Mouse (Mus musculus) kidney, adult 8-10 months (tissue): Measurements from ENCODE around the gene Zfpl1.
A peak's percentile ranks its signal among the peaks of the same experiment; 100 is the strongest.

Source experiments
- DNase-seq, 2 experiments: peaks; one replicate each; pipeline ENCODE4 v3.0.0; 2022

Gene Zfpl1

GRCm38 (mm10) chr19:6097847-6098246, 13.1 kb upstream of the Zfpl1 start:
- no peak for DNase-seq

- DNase-seq: no peak
These were observed 9.4 kb upstream of the Zfpl1 start, which contains the start of gene AC131692.1 for GRCm38 (mm10) chr19:6094119-6094518. AC131692.1 (plus strand) TSS chr19:6094419.

GRCm38 (mm10) chr19:6088841-6089240, 4.1 kb upstream of the Zfpl1 start:
- no peak for DNase-seq

DNA sequence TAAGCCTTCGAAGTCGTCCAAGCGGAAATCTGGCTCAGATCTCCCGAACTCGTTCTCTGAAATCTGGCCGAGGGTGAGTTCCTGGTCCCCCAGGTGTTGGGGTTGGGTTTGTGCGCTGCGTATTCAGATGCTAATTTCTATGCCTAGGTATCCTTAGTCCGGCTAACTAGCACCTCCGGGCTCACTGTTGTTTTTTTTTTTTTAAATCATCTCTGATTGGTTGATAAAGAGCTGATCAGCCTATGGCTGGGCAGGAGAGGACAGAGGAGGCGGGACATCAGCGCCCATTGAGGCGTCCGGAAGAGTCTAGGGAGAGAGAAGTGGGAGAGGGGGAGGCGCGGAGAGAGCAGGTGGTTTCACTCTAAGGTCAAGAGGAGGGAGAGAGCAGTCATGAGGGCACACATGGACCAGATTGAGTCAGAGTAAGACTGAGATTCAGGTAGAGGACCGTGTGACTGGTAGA, 692 bp upstream of the Zfpl1 start:
- peak in 1 of 2 experiments; percentile 53 for DNase-seq

DNA sequence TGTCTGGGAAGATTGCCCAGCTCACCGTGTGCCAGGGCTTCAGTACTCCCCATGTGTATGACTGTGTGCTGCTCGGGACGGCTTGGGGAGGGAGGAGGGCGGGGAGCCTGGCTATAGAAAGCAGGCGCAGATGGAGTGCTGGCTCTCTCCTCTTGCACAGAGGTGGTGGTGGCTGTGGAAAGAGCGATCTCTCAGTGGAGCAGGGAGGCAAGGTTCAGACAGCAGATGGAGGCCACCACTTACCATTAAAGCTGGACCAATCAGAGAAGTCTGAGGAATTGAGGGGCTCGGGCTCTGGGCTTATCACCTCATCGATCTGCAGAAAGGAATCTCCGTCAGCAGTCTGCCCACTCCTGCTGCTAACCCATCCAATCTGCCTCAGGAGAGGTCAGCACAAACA, 2.6 kb downstream of the Zfpl1 start, which contains the start of gene Gm28374:
TSS of gene Gm28374 (minus strand) at position 101 of the 400 bp plus-strand sequence.
- no peak for DNase-seq

DNA sequence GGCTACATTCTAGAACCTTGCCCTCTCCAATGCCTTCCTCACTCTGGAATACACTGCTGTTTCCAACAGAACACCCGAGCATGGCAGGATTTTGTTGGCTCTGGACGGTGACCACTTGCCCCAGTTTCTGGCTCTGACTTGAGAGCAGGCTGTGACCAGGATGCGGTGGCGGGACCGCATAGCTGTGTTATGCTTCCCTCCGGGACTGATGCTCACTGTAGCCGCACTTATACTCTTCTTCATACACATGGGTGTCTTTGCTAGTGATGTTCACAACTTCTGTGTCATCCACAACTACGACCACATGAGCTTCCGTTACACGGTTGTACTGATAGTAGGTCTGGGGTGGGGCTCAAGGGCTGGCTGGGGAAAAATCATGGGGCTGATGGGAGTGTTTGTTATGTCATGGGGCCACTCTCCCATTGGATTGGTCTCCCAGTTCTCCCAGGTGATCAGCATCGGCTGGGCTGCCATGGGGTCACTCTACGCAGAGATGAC, 4.7 kb downstream of the Zfpl1 start, which contains the start of gene Tmem262:
TSS of gene Tmem262 (plus strand) at position 51 of the 498 bp plus-strand sequence.
- no peak for DNase-seq

GRCm38 (mm10) chr19:6076564-6077393, 8.0 kb downstream of the Zfpl1 start, which contains the start of gene Vps51:
Vps51 (minus strand) TSS chr19:6077231.
- DNase-seq: peak; percentile 88 to 93

GRCm38 (mm10) chr19:6073889-6074288, 10.9 kb downstream of the Zfpl1 start:
- no peak for DNase-seq

DNA sequence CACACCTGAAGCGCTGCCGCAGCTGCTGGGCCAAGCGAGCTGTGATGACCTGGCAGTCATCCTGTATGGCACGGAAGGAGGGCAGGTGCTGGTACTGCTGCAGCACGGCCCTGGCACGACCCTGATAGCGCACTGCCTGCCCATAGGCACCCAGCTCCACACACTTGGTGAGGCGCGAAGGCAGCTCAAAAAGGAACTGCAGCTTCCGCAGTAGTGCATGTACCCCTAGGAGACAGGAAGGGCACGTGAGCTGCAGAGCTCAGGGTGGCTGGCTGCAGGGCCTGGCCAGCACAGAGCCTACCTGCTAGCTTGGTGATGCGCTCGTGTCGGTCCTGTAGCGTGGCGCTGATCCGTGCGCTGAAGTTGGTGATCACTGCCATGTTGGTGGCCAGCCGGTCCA, 13.5 kb downstream of the Zfpl1 start:
- DNase-seq: no peak

- no peak for DNase-seq
These were observed 14.0 kb downstream of the Zfpl1 start for GRCm38 (mm10) chr19:6070571-6071250.

- DNase-seq: no peak
These were observed 14.9 kb downstream of the Zfpl1 start for GRCm38 (mm10) chr19:6069851-6070250.

DNA sequence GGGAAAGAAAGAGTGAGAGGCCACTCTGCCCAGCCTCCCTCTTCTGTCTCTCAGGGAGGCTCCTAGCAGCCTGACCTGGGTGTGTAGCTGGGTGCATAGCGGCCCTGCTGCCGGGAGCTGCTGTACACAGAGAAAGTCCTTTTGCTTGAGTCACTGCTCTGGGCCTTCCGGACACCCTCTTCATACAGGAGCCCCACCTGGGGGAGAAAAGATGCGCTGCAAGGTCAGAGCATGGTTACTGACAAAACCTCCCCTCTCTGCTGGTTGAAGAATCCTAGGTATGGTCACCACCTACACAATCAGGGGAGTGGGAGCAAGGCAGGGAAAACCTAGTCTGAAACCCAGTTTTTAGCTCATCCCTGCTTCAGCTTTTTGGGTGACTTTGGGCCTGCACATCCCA, 15.8 kb downstream of the Zfpl1 start:
- DNase-seq: no peak

DNA sequence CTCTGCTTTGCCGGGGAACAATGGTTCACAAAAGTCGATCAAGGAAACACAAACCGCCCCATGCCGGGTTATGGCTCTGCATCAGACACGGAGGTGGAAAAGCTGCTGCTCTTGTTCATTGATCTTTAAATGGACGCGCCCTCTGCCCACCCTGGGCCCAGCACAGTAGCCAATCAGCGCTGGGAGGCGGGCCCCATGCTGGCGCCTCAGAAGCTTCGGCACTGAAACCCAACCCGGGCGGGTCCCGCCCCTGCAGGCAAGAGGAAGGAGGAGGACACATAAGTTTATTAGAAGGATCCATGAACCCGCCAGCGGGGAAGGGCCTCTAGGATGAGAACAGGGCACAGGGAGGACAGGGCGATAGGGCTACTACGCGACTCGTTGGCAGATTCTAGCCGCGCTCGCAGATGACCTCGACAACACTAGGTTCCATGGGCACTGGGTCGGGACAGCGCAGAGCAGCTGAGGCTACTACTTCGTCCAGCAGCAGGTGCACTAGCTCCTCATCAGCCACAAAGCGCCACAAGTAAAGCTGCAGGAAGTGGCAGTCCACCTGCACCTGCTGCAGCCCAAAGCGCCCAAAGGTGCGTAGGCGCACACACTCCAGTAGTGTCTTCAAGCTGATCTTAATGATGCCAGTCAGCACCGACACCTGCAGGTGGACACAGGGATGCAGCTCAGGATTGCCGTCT, 16.9 kb downstream of the Zfpl1 start, which contains the start of gene Tm7sf2:
TSS of gene Tm7sf2 (minus strand) at position 650 of the 692 bp plus-strand sequence.
- DNase-seq: peak; percentile 93 to 94

GRCm38 (mm10) chr19:6067011-6067723, 17.6 kb downstream of the Zfpl1 start:
- DNase-seq: peak; percentile 79 to 85

DNA sequence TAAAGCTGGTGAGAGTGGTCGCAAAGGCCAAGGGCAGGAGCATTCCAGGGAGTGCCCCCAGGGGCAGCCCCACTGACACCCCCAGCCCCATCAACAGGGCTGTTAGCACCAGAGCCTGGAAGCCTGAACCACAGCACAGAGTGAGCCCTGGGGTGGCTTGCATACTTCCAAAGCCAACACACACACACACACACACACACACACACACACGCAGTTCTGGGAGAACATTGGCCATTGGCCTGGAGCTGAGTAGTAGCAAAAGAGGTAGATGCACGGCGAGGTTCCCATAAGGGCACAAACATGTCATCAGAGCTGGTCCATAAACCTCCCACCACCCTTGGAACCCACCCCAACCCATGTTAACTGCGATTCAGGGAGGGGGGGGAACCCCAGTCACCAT, 18.2 kb downstream of the Zfpl1 start:
- no peak for DNase-seq

- no peak for DNase-seq
These were observed 21.7 kb downstream of the Zfpl1 start for GRCm38 (mm10) chr19:6063081-6063480.

DNA sequence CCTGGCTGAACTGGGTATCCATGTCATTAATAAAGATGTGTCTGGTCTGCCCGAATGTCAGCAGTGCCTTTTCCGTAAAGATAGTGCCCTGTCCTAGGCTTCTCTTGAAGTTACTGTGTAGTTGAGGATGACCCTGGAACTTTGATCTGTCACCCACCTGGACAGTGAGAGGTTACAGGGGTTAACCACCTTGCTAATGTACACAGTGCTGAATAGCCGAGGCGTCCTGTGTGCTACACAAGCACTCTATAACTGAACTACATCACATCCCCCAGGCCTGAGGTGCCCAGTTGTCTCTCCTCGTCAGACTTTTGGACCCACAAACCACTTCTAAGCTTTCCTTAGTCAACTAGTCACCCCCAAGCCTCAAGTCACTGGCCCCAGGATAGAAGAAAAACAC, 22.3 kb downstream of the Zfpl1 start:
- DNase-seq: no peak

DNA sequence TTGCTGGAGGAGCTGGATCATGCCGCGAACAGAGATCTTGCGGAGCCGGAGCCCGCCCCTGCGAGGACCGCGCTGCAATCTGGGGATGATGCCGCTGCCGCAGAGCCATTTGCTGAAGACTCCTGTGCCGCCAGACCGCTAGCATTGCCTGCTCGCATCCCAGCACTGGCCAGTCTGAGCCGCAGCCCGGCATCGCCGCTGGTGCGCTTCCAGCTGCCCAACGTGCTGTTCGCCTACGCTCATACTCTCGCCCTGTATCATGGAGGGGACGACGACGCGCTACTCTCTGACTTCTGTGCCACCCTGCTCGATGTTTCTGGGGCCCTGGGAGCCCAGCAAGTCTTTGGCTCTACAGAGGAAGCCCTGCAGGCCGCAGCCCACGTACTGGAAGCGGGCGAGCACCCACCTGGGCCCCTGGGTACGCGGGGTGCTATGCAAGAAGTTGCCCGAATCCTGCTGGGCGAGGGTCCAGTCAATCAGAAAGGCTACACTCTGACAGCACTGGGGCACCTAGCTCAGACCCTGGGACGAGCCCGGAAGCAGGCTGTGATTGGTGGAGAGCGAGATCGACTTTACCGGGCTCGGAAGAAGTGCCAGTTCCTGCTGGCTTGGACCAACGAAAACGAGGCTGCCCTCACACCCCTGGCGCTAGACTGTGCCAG, 23.0 kb downstream of the Zfpl1 start:
- DNase-seq: peak in 1 of 2 experiments; percentile 50

DNA sequence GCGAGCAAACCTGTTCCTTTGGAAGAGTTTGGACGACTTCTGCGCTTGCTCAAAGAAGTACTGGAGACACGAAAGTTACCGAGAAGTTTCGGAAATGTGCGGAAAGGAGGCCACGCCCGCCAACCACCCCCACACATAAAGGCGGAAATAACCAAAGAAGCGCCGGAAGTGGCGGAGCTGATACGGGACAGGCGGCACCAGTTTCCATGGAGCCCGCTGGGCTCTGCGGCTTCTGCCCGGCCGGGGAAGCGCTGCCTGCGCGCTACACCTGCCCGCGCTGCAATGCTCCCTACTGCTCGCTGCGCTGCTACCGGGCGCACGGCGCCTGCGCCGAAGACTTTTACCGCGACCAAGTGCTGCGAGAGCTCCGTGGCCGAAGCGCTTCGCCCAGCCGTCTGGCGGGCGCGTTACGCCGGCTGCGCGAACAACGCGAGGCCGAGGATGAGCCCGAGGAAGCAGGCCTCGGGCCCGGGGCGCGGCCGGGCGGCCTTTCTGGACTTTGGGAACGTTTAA, 23.7 kb downstream of the Zfpl1 start, which contains the start of gene Znhit2:
TSS of gene Znhit2 (plus strand) at position 172 of the 513 bp plus-strand sequence.
- peak; percentile 96 to 97 for DNase-seq

DNA sequence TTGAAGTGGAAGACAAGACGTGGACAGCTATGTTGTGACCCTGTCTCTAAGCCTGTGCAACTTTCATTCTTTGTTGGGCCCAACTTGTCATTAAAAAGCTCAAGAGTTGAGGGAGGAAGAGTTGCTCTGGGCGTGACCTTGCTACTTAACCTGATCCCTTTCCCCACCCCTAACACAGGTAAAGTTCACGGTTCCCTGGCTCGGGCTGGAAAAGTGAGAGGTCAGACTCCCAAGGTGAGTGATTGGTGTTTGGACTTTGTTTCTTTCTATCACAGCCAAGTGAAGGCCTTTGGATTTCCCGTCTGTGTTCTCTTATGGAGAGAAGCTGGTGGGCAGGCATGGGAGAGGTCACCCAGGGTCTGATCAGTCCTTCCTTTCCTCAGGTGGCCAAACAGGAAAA, 25.8 kb downstream of the Zfpl1 start:
- no peak for DNase-seq

DNA sequence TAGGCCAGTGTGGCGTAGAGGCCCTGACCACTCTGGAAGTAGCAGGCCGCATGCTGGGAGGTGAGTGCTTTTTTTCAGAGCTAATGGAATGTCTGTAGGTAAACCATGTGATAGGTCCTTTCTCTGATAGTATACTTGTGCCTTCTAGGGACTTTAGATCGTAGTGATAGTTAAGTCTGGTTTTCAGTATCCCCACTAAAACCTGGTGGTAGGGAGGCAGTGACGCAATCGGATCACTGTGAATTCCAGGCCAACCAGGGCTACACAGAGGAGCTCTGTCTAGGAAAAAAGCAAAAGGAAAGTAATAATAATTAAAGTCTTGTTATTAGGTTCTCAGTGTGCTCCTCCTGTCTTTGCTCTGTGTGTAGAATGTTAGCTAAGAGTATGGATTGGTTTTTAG, 26.2 kb downstream of the Zfpl1 start:
- no peak for DNase-seq
